8 mouse cellular contexts compared by ENCODE assay signal in genomic region chr3:37349166-37349548, GRCm38 (mm10). TPM values are rescaled to one million over a fixed set of nuclear protein-coding genes. Genes with fewer than 3 reads are reported as not detected.
A peak's percentile ranks its signal among the peaks of the same experiment; 100 is the strongest.
DNase-seq lines count a peak whose midpoint lies in the region; ATAC-seq lines count a peak whose summit lies in the region.

No protein-coding gene starts in this region.

- ATAC-seq in kidney, embryonic 14.5 days (ENCODE audit: low FRiP score, low TSS enrichment), result no peak
- peak; percentile 12; the same call in 1 of the 2 replicates for ATAC-seq in common myeloid progenitor, adult 5-6 weeks (replicated peaks; ENCODE audit: low read depth, poor library complexity, severe bottlenecking)
- ATAC-seq in hindbrain, embryonic 13.5 days (ENCODE audit: low FRiP score), result 0 out of 2 replicates have a peak, but pooled peaks have one; percentile 23
- ATAC-seq in midbrain, embryonic 13.5 days, result no peak; the same call in 1 of the 2 replicates

- no peak for DNase-seq in kidney, adult 11 months
- no peak for DNase-seq in ovary, postnatal 10 days (ENCODE audit: low spot score)
- no peak for DNase-seq in spleen, postnatal 14 days (ENCODE audit: low spot score in 2 of 2)
- DNase-seq in ovary, postnatal 36 days (ENCODE audit: low spot score), result no peak

- peaks cover 4% of the 10 kb centered on the region for H3K27me3 ChIP-seq in kidney, embryonic 14.5 days (ENCODE audit: control insufficient read depth, insufficient read depth, low read length)
- peaks cover 46% of the 10 kb centered on the region for H3K27me3 ChIP-seq in hindbrain, embryonic 13.5 days
- peaks cover 38% of the 10 kb centered on the region for H3K27me3 ChIP-seq in midbrain, embryonic 13.5 days

- H3K9ac ChIP-seq in kidney, embryonic 14.5 days (ENCODE audit: low read depth, low read length), result peak overlapping the region; percentile 72; the same call in 1 of the 2 replicates
- H3K9ac ChIP-seq in hindbrain, embryonic 13.5 days, result peak overlapping the region; percentile 81
- H3K9ac ChIP-seq in midbrain, embryonic 13.5 days (replicated peaks), result peak overlapping the region; percentile 76

- H3K9me3 ChIP-seq in kidney, embryonic 14.5 days (ENCODE audit: control insufficient read depth, low read length), result no peaks in the 10 kb centered on the region
- no peaks in the 10 kb centered on the region for H3K9me3 ChIP-seq in hindbrain, embryonic 13.5 days
- no peaks in the 10 kb centered on the region for H3K9me3 ChIP-seq in midbrain, embryonic 13.5 days

- no peak overlapping the region for H3K27ac ChIP-seq in kidney, embryonic 14.5 days (ENCODE audit: low read depth, low read length)
- H3K27ac ChIP-seq in hindbrain, embryonic 13.5 days, result no peak overlapping the region
- no peak overlapping the region for H3K27ac ChIP-seq in midbrain, embryonic 13.5 days

- peaks cover 12% of the 10 kb centered on the region; the same call in 1 of the 2 replicates for H3K4me1 ChIP-seq in kidney, embryonic 14.5 days (ENCODE audit: control insufficient read depth, insufficient read depth, low read length)
- H3K4me1 ChIP-seq in hindbrain, embryonic 13.5 days (replicated peaks), result peaks cover 17% of the 10 kb centered on the region
- H3K4me1 ChIP-seq in midbrain, embryonic 13.5 days (replicated peaks), result peaks cover 15% of the 10 kb centered on the region

- peak overlapping the region; percentile 99 for H3K4me2 ChIP-seq in kidney, embryonic 14.5 days (replicated peaks; ENCODE audit: low read depth, low read length)
- peak overlapping the region; percentile 100 for H3K4me2 ChIP-seq in hindbrain, embryonic 13.5 days
- peak overlapping the region; percentile 100 for H3K4me2 ChIP-seq in midbrain, embryonic 13.5 days (replicated peaks)

- no peaks in the 10 kb centered on the region for H3K36me3 ChIP-seq in kidney, embryonic 14.5 days (ENCODE audit: control insufficient read depth, insufficient read depth, low read length)
- no peaks in the 10 kb centered on the region for H3K36me3 ChIP-seq in hindbrain, embryonic 13.5 days
- no peaks in the 10 kb centered on the region for H3K36me3 ChIP-seq in midbrain, embryonic 13.5 days

- peak overlapping the region; percentile 71 for H3K4me3 ChIP-seq in kidney, embryonic 14.5 days (ENCODE audit: low read length)
- peak overlapping the region; percentile 69 for H3K4me3 ChIP-seq in hindbrain, embryonic 13.5 days
- H3K4me3 ChIP-seq in midbrain, embryonic 13.5 days (replicated peaks), result peak overlapping the region; percentile 70

- 12% methylated on average over 8 of the region's 8 CpGs for WGBS in kidney, embryonic 14.5 days
- 13% methylated on average over 8 of the region's 8 CpGs for WGBS in hindbrain, embryonic 13.5 days
- WGBS in midbrain, embryonic 13.5 days, result 10% methylated on average over 8 of the region's 8 CpGs

RNA-seq across cellular contexts. Expression of gene Fgf2, which starts 1.0 kb away (rescaled TPM):
- 1.4 and 2.2 TPM in 2 replicates for polyA plus RNA-seq in kidney, embryonic 14.5 days (2014; fragmentation: Nextera tagmentation; extraction: Ambion mirVana)
- total RNA-seq in common myeloid progenitor, adult 5-6 weeks (2017), result 0.05 and 0.23 TPM in 2 replicates
- 0.34 and 0.53 TPM in 2 replicates for polyA plus RNA-seq in hindbrain, embryonic 13.5 days (2015; fragmentation: Nextera tagmentation; extraction: Ambion mirVana)
- 0.35 TPM in 2 replicates for polyA plus RNA-seq in midbrain, embryonic 13.5 days (2015; fragmentation: Nextera tagmentation; extraction: Ambion mirVana)

RNA-seq across cellular contexts. Expression of gene Cetn4, which starts 36.6 kb away (rescaled TPM):
- polyA plus RNA-seq in kidney, embryonic 14.5 days (2014; fragmentation: Nextera tagmentation; extraction: Ambion mirVana), result 1.2 and 3.7 TPM in 2 replicates
- total RNA-seq in common myeloid progenitor, adult 5-6 weeks (2017), result 4.0 and 6.5 TPM in 2 replicates
- 2.5 and 4.2 TPM in 2 replicates for polyA plus RNA-seq in hindbrain, embryonic 13.5 days (2015; fragmentation: Nextera tagmentation; extraction: Ambion mirVana)
- polyA plus RNA-seq in midbrain, embryonic 13.5 days (2015; fragmentation: Nextera tagmentation; extraction: Ambion mirVana), result 2.6 and 3.1 TPM in 2 replicates

RNA-seq across cellular contexts. Expression of gene Bbs12, which starts 36.8 kb away (rescaled TPM):
- 8.7 and 10.6 TPM in 2 replicates for polyA plus RNA-seq in kidney, embryonic 14.5 days (2014; fragmentation: Nextera tagmentation; extraction: Ambion mirVana)
- total RNA-seq in common myeloid progenitor, adult 5-6 weeks (2017), result 6.6 and 8.1 TPM in 2 replicates
- 5.3 and 5.4 TPM in 2 replicates for polyA plus RNA-seq in hindbrain, embryonic 13.5 days (2015; fragmentation: Nextera tagmentation; extraction: Ambion mirVana)
- 5.2 and 5.8 TPM in 2 replicates for polyA plus RNA-seq in midbrain, embryonic 13.5 days (2015; fragmentation: Nextera tagmentation; extraction: Ambion mirVana)

Comparison
In these comparisons a context has a peak if more than half of its experiments do, and no peak if none do; other contexts are left out.
1. ATAC-seq: peak in common myeloid progenitor, adult 5-6 weeks (single experiment) and hindbrain, embryonic 13.5 days (single experiment); none in kidney, embryonic 14.5 days (single experiment) and midbrain, embryonic 13.5 days (single experiment).
2. Peak in every context shown above with its lines, with median percentiles within 50 percentile points of each other: H3K4me2 ChIP-seq, H3K4me3 ChIP-seq and H3K9ac ChIP-seq.